Mouse (Mus musculus) midbrain, embryonic 13.5 days (tissue): ENCODE results near the gene Agl. TPM values are rescaled to one million over a fixed set of nuclear protein-coding genes. Genes with fewer than 3 reads are reported as not detected.

ENCODE experiments used
- ATAC-seq: fragments of 200-750 bp; cut with Nextera tagmentation; 2 replicates; pipeline ENCODE4 v1.8.0; 2017; ENCODE audit warnings: mild to moderate bottlenecking, moderate TSS enrichment, moderate library complexity
- H3K27ac ChIP-seq: fragments of 300-500 bp; sonication (generic); 2 replicates; pipeline ENCODE4 v1.5.1; 2015; ENCODE audit warnings: inconsistent platforms, mild to moderate bottlenecking, moderate library complexity
- H3K27me3 ChIP-seq: fragments of 300-500 bp; sonication (generic); 2 replicates; pipeline ENCODE4 v1.6.1; 2015; ENCODE audit warnings: mild to moderate bottlenecking, inconsistent platforms
- H3K36me3 ChIP-seq: fragments of 300-500 bp; sonication (generic); 2 replicates; pipeline ENCODE4 v1.6.1; 2015; ENCODE audit warnings: mild to moderate bottlenecking, inconsistent platforms
- H3K4me1 ChIP-seq: fragments of 300-500 bp; sonication (generic); replicated peaks from 2 replicates; pipeline ENCODE4 v1.6.1; 2015; ENCODE audit warnings: inconsistent platforms
- H3K4me2 ChIP-seq: fragments of 300-500 bp; sonication (generic); replicated peaks from 2 replicates; pipeline ENCODE4 v1.6.1; 2015; ENCODE audit warnings: moderate library complexity, mild to moderate bottlenecking, inconsistent platforms
- H3K4me3 ChIP-seq: fragments of 300-500 bp; sonication (generic); replicated peaks from 2 replicates; pipeline ENCODE4 v1.5.1; 2015; ENCODE audit warnings: mild to moderate bottlenecking, inconsistent platforms
- H3K9ac ChIP-seq: fragments of 300-500 bp; sonication (generic); replicated peaks from 2 replicates; pipeline ENCODE4 v1.6.1; 2015; ENCODE audit warnings: mild to moderate bottlenecking, inconsistent platforms
- H3K9me3 ChIP-seq: fragments of 300-500 bp; sonication (generic); 2 replicates; pipeline ENCODE4 v1.6.1; 2016; ENCODE audit warnings: mild to moderate bottlenecking, inconsistent platforms
- WGBS: fragments of 180-500 bp; shearing (Covaris S2); methylation state at CpG from one replicate; pipeline ENCODE4 v1.1.7; 2015; 5-methylcytosine and 5-hydroxymethylcytosine counted together
- polyA plus RNA-seq: library from polyadenylated mRNA; unstranded; fragments of >200 nt; fragmentation: Nextera tagmentation; extraction: Ambion mirVana; gene quantifications from 2 replicates; pipeline ENCODE4 v1.2.1, GENCODE M21; 2015

Gene Agl
- 15.3 and 17.2 TPM in 2 replicates for polyA plus RNA-seq

DNA sequence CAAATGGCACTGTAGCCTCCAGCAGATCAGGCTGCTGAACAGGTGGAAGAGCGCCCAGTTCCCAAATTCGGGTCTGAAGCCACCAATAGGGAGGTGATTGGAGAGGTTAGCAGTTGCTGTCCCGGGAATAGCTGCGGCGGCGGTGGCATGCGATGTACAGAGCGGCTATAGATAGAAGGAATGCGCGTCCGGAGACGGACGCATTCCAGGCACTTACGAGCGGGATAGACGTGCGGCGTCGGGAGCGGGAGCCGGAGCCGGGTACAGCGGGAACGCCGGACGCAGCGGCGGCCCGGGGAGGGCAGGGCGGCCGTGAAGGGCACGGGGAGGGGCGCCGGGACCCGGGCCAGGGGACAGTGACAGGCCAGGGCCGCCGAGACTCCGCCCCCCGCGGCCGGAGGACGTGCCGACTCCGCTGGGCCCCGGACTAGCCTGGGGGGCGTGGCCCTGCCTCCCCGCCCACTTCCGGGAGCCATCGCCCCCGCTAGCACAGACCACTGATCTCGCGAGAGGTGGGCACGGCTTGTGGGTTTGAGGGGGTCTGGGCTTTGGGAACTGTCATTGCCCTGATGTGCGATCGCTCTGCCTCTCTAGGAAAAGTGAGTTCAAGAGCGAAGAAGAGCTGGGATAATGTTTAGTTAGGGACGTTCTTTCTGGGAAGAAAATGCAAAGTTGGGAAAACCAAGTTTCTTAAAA is at the start of gene Agl:
Agl (minus strand) TSS at position 356 of the 696 bp plus-strand sequence.
- Histone ChIP-seq H3K27ac (peak within 1 kb of the TSS; percentile 88), H3K9me3 (no peaks in the 10 kb centered on the region)
- WGBS: under 1% methylated on average over 52 of the region's 57 CpGs

DNA sequence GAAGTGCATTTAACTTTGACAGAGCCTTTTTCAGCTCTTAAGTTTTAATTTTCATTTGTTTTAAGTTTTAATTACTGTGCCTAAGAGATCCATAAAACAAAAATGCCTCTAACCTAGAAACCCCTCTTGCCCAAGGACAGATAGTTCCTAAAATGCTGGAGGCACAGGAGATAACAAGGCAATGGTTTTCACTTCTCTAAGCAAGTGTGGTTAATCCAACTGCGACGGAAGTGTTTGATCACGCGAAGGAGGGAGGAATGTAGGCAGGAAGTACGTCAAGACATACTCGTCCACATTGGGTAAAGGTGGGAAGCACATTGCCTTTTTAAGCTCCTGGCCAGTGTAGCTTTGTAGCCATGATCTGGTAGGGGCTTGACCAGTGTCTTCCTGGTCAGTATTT is 49.6 kb upstream of the Agl start:
- Histone ChIP-seq H3K9me3 (no peaks in the 10 kb centered on the region), H3K4me2 (no peak overlapping the region), H3K27ac (no peak overlapping the region), H3K4me1 (peaks cover 5% of the 10 kb centered on the region; the same call in 1 of the 2 replicates), H3K27me3 (no peaks in the 10 kb centered on the region), H3K9ac (no peak overlapping the region), H3K4me3 (no peak overlapping the region), H3K36me3 (no peaks in the 10 kb centered on the region)
- 88% methylated on average over 6 of the region's 6 CpGs for WGBS
- ATAC-seq: no peak

More for the DNA sequence above, at the start of gene Agl:
- Histone ChIP-seq H3K36me3 (no peaks in the 10 kb centered on the region; the same call in 1 of the 2 replicates), H3K4me3 (peak within 1 kb of the TSS; percentile 75), H3K27me3 (0 out of 2 replicates have a peak, but pooled peaks cover 3% of the 10 kb centered on the region), H3K4me2 (peak within 1 kb of the TSS; percentile 65), H3K4me1 (peaks cover 18% of the 10 kb centered on the region), H3K9ac (peak within 1 kb of the TSS; percentile 78)
- peak; percentile 100 for ATAC-seq

DNA sequence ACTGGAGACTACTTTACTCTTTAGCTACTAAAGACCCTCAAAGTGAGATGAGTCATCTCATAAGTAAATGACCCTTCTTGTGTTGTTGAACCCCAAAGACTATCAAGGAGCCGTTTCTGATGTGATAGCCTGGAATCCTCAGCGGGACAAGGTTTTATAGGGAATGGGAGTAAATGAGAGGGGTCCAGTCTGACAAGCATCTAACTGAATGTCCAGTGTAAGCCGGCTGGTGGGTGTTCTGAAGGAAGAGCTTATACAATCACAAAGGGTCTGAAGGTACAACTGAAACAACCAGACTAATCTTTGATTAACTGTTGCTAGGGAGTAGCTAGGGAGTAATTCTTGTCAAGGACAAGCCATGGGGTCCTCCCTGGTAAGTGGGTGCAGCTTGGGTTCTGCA is 44.5 kb upstream of the Agl start:
- no peak overlapping the region for H3K4me3 ChIP-seq
- no peak overlapping the region for H3K27ac ChIP-seq
- WGBS: 90% methylated on average over 3 of the region's 3 CpGs
- H3K4me1 ChIP-seq: no peaks in the 10 kb centered on the region
- H3K27me3 ChIP-seq: no peaks in the 10 kb centered on the region
- H3K9me3 ChIP-seq: no peaks in the 10 kb centered on the region
- no peaks in the 10 kb centered on the region for H3K36me3 ChIP-seq
- no peak overlapping the region for H3K9ac ChIP-seq
- H3K4me2 ChIP-seq: no peak overlapping the region
- no peak for ATAC-seq

DNA sequence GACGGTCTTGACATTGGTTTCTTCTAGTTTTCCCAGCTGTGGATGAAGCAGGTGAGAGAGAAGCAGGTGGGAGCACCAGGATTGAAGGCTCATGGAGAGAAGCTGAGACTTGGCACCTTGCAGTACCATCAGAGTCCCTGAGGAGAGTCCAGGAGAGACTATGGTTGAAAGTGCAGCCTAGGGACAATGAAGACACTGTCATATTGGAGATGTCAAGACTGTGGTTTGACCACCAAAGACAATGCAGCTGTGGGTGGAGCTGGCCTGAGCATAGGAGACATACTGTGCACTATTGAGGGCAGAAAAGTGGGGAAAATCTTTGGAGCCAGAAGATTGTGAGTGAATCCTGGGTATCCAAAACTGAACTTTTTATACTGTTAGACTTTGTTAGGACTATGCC is 42.4 kb upstream of the Agl start:
- H3K36me3 ChIP-seq: no peaks in the 10 kb centered on the region
- no peak for ATAC-seq
- H3K4me3 ChIP-seq: no peak overlapping the region
- no peaks in the 10 kb centered on the region for H3K27me3 ChIP-seq
- no peak overlapping the region for H3K9ac ChIP-seq
- H3K4me1 ChIP-seq: no peaks in the 10 kb centered on the region
- no peaks in the 10 kb centered on the region for H3K9me3 ChIP-seq
- 97% methylated on average over 1 of the region's 1 CpGs for WGBS
- H3K27ac ChIP-seq: no peak overlapping the region
- H3K4me2 ChIP-seq: no peak overlapping the region

DNA sequence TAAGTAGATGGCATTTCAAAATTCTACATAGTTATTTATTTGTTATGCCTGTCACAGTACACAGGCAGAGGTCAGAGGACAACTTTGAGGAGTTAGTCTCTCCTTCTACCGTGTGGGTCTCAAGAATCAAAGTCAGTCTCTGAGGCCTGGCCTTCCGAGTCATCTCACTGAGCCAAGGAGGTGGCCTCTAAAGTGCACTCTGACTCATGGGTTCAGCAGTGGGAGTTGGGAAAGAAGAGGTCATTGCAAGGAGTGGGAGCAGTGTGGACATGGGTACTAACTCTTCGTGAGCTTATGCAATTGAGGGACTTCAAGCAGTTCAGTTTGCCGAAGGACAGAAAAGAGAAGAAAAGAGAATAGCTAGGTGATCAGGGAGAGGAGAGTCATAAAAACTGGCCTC is 41.0 kb upstream of the Agl start:
- Histone ChIP-seq H3K36me3 (no peaks in the 10 kb centered on the region), H3K27ac (no peak overlapping the region), H3K27me3 (no peaks in the 10 kb centered on the region), H3K4me1 (no peaks in the 10 kb centered on the region), H3K4me3 (no peak overlapping the region), H3K9me3 (no peaks in the 10 kb centered on the region), H3K9ac (no peak overlapping the region), H3K4me2 (no peak overlapping the region)
- WGBS: 85% methylated on average over 4 of the region's 4 CpGs
- no peak for ATAC-seq

DNA sequence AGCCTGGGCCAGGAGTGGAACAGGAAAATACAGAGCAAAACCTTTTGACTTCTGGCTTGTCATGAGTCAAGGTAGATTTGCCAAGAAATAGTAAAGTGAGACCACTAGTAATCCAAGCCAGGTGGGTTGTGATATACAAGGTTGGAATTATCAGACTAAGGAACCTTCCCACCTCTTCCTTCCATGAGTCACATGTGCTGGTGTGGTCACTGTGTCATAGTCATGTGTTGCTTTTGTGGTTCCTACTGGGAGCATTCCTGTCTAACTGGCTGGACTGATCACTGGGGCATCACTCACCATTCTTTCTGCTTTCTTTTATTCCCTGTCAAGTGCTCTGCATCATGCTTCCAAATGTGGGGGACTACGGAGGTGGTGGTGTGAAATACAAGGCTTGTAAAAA is 40.1 kb upstream of the Agl start:
- ATAC-seq: no peak
- no peak overlapping the region for H3K9ac ChIP-seq
- no peak overlapping the region for H3K4me3 ChIP-seq
- WGBS: 88% methylated on average over 1 of the region's 1 CpGs
- H3K4me2 ChIP-seq: no peak overlapping the region
- no peaks in the 10 kb centered on the region for H3K9me3 ChIP-seq
- no peaks in the 10 kb centered on the region for H3K36me3 ChIP-seq
- no peaks in the 10 kb centered on the region for H3K4me1 ChIP-seq
- H3K27ac ChIP-seq: no peak overlapping the region
- no peaks in the 10 kb centered on the region for H3K27me3 ChIP-seq

DNA sequence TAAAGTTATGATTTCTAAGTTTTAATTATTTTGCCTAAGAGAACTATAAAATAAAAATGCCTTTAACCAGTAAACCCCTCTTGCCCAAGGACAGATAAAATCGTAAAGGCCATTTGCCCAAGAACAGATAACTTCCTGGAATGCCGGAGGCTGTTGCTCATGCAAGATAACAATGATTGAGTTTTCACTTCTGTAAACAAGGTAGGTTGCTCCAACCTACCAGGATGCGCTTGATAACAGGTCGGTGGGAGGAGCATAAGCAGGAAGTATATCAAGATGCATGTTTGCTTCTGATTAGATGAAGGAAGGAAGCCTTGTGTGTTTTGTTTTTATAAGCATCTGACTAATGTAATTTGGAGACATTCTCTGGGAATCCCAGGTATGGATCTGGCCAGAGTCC is 38.1 kb upstream of the Agl start:
- no peak for ATAC-seq
- H3K4me1 ChIP-seq: no peaks in the 10 kb centered on the region
- no peaks in the 10 kb centered on the region for H3K27me3 ChIP-seq
- no peak overlapping the region for H3K9ac ChIP-seq
- H3K9me3 ChIP-seq: no peaks in the 10 kb centered on the region
- no peak overlapping the region for H3K4me2 ChIP-seq
- H3K27ac ChIP-seq: no peak overlapping the region
- WGBS: 92% methylated on average over 4 of the region's 4 CpGs
- no peaks in the 10 kb centered on the region for H3K36me3 ChIP-seq
- H3K4me3 ChIP-seq: no peak overlapping the region

DNA sequence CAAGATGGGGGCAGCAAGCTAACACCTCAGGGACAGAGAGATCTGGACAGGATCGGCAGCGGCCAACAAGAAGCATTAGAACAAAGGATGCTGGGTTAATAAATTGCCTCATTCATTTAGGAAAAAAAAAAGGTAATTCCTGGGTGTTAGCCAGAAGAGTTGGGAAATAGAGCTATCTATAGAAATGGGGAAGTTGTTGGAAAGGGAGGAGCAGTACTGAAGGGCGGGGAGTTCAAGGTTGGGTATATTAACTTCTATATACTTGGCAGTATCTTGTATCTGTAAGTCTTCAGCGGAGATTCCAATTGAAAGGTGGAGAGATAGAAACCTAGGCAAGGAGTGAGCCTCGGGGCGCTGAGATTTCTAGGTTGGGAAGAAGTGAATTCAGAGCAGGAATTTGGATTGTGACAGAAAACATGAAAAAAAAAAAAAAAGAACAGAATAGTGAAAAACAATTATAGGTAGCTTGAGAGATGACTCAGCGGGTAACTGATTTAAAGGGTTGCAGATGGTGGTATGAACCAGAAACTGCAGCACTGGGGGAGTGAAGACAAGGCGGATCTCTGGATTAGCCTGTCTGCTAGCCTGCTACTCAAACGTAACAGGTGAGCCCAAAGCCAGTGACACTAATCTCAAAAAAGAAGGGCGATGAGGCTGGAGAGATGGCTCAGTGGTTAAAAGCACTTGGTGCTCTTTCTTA is 37.1 kb upstream of the Agl start:
- Histone ChIP-seq H3K36me3 (no peaks in the 10 kb centered on the region), H3K27ac (no peak overlapping the region), H3K4me2 (no peak overlapping the region), H3K27me3 (no peaks in the 10 kb centered on the region), H3K4me1 (no peaks in the 10 kb centered on the region), H3K4me3 (no peak overlapping the region), H3K9ac (no peak overlapping the region), H3K9me3 (no peaks in the 10 kb centered on the region)
- no peak for ATAC-seq
- 92% methylated on average over 10 of the region's 10 CpGs for WGBS

DNA sequence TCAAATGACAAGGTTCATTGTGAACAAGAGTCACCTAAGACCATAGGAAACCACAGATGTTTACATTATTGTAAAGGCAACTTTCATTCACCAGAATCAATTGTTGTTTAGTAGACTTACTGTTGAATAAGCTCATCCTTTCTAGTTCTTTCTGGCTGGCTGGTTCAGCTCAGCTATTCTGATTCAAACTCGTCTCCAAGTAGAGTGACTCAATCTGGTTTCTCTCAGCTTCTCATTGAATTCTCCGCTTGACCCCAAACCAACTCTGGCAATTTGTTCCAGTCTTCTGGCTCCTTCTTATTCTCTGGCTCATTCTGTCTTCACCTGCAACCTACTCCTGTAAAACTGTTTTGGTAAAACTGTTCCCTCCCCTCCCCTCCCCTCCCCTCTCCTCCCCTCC is 33.3 kb upstream of the Agl start:
- peaks cover 4% of the 10 kb centered on the region; the same call in 1 of the 2 replicates for H3K27me3 ChIP-seq
- H3K4me2 ChIP-seq: no peak overlapping the region
- no peak overlapping the region for H3K4me3 ChIP-seq
- H3K36me3 ChIP-seq: no peaks in the 10 kb centered on the region
- no peak for ATAC-seq
- H3K4me1 ChIP-seq: no peaks in the 10 kb centered on the region
- 69% methylated on average over 2 of the region's 2 CpGs for WGBS
- no peak overlapping the region for H3K9ac ChIP-seq
- H3K27ac ChIP-seq: no peak overlapping the region
- H3K9me3 ChIP-seq: no peaks in the 10 kb centered on the region

DNA sequence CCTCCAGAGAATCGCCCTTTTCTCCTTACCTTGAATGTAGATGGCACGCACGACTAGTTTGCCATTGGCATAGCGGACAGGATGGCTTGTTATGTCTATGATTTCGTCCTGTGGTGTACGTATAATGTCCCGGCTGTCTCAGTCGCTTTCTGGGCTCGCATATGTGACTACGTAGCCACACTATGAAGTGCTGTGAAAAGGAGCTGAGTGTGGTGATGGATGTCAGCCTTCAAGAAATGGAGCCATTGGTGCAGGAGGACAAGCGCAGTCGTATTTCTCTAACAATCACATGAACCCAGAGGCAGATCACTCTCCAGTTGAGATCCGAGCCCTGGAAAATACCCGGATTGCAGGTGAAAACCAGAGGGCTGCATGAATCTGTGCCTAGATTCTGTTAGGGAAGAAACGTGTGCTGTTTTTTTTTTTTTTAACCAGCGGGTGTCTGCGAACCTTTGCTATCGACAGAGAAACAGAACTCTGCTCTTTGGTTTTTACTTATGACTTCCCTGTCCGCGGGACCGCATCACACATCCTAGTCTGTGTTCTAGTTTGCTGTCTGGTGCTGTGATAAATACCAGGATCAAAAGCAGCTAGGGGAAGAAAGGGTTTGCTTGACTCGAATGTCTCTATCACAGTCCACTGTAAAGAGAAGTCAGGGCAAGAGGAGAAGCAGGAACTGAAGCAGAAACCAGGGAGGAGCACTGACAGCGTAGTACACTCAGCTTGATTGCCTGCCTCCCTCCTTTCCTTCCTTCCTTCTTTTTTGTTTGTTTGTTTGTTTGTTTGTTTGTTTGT is 28.9 kb upstream of the Agl start:
- no peaks in the 10 kb centered on the region; the same call in 1 of the 2 replicates for H3K4me1 ChIP-seq
- H3K9ac ChIP-seq: no peak overlapping the region
- no peak for ATAC-seq
- no peak overlapping the region for H3K4me3 ChIP-seq
- peaks cover 4% of the 10 kb centered on the region; the same call in 1 of the 2 replicates for H3K27me3 ChIP-seq
- H3K9me3 ChIP-seq: no peaks in the 10 kb centered on the region
- no peaks in the 10 kb centered on the region for H3K36me3 ChIP-seq
- H3K4me2 ChIP-seq: no peak overlapping the region
- WGBS: 85% methylated on average over 23 of the region's 23 CpGs
- no peak overlapping the region for H3K27ac ChIP-seq

DNA sequence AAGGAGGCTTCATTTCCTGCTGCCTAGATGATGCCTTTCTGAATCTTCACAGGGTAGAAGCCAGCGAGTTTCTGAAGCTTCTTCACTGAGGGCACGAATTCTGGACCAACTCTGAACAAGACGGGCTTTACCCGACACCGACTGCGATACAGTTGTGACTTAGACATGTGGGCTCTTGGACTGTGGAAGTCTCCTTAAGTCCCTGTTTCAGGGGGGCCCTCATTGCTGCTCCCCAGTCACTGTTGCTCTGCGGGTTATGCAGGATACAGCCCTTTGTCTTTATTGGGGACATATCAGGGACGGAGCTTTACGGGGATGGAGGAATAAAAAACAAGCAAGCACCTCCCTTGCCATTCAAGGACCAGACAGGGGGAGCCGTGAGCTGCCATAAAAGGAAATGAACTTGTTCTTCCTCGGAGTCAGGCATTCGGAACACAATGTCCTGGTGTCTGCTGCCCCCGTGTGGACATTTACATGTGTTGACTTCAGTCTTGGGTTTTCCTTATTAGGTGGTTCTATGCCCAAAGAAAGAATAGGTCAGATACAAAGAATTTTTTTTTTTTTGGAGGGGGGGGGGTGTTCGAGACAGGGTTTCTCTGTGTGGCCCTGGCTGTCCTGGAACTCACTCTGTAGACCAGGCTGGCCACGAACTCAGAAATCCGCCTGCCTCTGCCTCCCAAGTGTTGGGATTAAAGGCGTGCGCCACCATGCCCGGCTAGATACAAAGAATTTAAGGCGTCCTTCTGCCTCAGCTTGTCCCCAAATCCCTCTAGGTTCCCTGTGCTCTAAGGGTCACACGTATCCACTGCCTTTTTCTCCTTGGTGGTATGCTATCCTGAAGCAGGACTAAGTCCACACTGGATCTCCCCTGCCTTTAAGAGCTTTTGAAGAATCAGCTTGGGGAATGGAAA is 28.1 kb upstream of the Agl start:
- H3K36me3 ChIP-seq: no peaks in the 10 kb centered on the region
- peak overlapping the region; percentile 39 for H3K4me3 ChIP-seq
- H3K27me3 ChIP-seq: peaks cover 4% of the 10 kb centered on the region; the same call in 1 of the 2 replicates
- H3K9ac ChIP-seq: peak overlapping the region; percentile 69
- H3K9me3 ChIP-seq: no peaks in the 10 kb centered on the region
- ATAC-seq: peak; percentile 91
- H3K4me2 ChIP-seq: peak overlapping the region; percentile 64
- 24% methylated on average over 21 of the region's 21 CpGs for WGBS
- no peaks in the 10 kb centered on the region; the same call in 1 of the 2 replicates for H3K4me1 ChIP-seq
- H3K27ac ChIP-seq: no peak overlapping the region
